Mouse (Mus musculus) fat pad, adult 2 months (tissue): Measurements from ENCODE around the gene Carmil3.

ENCODE experiments used
- DNase-seq: peaks from one replicate; pipeline ENCODE4 v3.0.0-alpha.2; 2011; ENCODE audit warnings: low read depth, low spot score; ENCODE audit errors: extremely low read depth

Gene Carmil3

DNA sequence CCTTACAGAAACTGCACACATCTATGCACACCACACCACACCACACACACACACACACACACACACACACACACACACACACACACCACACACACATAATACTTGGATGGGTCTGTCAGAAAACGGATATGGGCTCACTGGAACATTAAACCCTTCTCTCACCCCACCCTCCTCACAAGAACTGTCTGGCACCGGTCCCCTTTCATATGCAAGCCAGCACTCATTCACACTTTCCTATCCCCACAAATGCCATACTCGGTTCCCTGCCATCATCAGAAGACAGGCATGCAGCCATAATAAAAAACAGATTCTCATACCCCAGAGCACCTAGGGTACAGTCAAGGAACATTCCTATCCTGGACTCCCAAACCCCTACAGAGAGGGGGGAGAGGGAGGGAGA, 1.7 kb downstream of the Carmil3 start:
- DNase-seq = no peak

DNA sequence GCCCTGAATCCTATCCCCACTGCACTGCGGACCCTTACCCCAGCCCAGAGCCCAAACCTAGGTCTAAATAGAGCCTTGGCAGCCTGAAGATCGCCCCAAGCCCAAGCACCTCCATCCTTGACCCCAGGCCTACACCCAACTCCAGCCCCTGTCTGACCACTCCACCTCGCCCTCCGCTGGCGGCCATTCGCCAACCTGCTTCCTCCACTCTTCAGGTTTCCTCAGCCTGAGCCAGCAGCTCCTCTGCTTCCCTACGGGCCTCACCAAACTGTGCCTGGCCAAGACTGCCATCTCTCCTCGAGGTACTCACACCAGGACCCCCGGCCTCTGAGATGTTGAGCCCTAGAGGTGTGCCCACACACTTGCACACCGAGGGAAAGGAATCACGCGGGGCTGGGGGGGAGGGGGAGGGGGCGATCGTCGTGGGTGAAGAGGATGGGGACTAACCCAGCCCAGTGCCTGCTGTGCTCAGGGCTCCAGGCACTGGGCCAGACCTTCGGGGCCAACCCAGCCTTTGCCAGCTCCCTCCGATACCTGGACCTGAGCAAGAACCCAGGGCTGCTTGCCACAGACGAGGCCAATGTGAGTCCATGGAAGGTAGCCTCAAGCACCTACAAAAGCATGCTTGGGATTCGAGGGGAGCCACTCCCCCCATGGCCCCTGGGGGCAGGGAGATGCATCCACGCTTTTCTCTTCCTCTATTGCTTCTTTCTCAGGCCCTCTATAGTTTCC, 5.2 kb downstream of the Carmil3 start:
- no peak for DNase-seq

DNA sequence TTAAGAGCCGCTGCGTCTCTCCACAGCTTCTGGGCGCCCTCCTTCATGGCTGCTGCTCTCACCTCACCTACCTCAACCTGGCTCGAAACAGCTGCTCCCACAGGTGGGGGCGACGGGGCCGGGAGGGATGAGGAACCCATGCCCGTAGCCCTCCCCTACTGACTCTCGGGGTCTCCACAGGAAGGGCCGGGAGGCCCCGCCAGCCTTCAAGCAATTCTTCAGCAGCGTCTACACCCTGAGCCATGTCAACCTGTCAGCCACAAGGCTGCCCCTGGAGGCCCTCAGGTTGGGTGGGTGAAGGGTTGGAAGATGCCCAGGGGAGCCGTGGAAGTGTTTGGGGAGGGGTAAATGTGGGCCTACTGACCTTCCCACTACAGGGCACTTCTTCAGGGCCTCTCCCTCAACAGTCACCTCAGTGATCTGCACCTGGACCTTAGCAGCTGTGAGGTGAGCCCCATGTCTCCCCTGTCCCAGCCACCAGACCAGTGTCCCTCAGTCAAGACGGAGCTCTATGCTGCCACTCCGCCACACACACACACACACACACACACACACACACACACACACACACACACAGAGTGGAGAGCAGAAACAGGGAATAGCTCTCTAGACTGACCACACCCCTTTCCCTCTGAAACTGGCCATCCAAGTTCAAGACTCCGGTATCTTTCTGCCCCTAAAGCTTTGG, 6.5 kb downstream of the Carmil3 start:
- no peak for DNase-seq

DNA sequence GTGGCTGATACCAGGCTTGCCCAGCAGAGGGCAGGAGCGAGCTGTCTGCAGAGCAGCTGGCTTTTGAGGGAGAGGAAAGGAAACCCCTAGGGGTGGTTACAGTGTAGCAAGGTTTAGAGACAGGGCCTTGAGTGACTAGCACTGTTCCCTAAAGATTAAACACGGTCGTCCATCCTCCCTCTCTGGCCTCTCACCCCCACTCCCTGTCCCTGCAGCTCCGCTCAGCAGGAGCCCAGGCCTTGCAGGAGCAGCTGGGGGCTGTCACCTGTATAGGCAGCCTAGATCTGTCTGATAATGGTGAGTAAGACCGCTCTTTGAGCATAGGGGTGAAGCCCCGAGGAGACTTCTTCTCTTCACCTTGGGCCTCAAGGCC, 7.0 kb downstream of the Carmil3 start:
- DNase-seq = no peak

DNA sequence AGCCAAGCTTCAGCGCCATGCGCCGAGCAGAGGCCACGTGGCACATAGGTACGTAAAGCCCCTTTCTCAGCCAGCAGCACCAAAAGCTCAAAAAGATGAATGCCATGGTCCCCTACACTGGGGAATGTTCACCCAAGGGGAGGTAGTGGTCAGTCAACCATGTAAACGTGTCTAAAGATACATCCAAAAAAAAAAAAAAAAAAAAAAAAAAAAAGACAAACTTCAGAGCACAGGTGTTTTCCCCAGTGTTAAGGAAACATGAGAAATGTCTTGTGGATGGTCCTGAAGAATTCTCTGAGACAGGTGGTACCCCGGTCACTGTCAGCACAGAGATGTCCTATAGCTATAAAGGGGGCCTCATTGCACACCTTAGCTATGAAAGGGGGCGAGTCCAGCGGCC, 15.2 kb downstream of the Carmil3 start:
- no peak for DNase-seq

DNA sequence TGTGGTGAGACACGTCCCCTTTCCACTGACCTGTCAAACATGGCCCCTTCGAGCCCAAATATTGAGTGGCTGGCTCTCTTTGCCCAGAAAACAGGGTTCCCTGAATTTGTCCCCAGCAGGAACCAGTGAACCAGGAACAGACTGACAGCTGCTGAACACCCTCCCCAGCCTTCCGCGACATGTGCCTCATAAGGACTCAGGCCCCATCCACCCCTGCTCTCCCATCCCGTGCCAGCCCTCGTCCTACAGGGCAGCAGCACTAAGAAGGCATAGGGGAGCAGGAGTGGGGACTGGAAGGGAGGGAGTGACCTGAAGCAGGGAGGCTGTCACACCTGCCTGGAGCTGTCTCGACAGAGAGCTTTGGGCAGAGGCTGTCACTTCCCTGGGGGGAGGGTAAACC, 17.4 kb downstream of the Carmil3 start:
- no peak for DNase-seq

DNA sequence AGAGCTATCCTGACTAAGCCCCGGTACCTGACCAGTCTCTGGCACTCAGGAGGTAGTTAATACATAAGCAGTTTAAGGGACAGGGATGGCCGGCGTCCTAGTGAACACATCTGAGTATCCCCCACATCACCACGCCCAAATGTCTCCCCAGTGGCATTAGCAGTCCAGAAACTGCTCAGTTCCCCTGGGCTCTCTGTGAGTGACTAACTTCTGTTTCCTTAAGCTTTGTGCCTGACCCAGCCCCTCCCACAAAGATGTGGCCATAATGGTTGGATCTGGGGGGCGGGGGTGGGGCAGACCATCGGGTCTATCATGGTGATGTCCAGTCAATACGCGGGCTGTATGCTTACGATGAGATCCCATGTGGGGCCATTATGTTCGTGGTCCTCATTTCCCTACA, 19.1 kb downstream of the Carmil3 start:
- no peak for DNase-seq

DNA sequence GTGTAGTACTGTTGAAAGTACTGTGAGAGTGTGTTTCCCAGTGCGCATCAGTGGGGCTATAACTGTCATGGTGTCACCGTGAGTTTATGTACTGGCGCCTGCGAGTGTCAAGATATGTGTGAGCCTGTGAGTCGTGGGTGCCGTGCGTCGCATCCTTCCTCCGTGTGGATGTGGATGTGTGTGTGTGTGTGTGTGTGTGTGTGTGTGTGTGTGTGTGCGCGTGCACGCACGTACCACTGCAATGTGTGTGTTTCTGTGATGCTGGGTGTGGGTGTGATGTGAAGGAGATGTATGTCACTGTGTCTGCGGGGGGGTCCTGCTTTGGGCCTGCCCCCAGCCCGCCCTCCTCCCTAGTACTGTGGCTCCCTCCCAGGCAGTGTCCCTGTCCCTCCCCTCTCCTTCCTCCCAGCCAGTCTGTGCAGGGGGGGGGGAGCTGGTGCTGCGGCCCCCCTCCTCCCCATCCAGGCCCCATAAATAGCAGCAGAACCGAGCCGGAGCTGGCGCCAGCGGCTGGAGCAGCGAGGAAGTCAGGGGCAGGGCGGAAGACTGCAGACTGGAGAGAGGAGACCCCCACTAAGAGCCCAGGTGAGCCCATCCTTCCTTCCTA, 19.8 kb downstream of the Carmil3 start, which contains the start of gene Cpne6:
Gene Cpne6, plus strand, starts transcription at position 321 of the 607 bp plus-strand sequence.
- DNase-seq = no peak

DNA sequence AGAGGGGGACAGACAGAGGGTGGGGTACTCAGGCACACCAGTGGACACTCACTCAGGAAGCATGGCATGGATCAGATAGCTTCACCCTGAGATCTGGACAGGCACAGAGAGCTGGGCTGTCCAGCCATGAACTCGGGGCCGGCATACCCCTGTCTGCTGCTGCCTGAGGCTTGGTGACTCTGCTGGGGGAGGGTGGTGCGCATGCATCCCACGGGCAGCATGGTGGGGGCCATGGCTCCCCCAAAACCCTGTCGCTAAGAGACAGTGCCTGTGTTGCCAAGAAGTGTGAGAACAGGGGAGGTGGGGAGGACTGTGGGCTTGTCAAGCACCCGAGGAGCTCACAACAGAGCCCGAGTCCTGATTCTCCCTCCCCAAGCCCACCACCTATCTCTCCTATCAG, 20.6 kb downstream of the Carmil3 start:
- no peak for DNase-seq

DNA sequence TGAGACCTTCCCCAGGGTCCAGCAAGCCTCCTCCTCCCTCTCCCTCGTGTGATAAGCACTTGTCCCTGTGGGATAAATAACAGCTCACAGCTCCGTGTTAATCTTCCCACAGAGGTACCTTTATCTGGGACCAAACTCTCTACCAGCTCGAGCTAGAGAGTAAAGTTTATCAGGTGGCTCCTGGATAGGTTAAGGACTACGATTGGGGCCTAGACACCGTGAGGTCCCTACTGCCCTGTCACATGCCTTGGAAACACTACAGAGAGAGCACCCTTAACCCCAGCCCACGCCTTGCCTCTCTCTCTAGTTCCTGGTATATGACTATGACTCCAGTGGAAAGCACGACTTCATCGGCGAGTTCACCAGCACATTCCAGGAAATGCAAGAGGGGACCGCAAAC, 23.5 kb downstream of the Carmil3 start:
- DNase-seq = no peak

DNA sequence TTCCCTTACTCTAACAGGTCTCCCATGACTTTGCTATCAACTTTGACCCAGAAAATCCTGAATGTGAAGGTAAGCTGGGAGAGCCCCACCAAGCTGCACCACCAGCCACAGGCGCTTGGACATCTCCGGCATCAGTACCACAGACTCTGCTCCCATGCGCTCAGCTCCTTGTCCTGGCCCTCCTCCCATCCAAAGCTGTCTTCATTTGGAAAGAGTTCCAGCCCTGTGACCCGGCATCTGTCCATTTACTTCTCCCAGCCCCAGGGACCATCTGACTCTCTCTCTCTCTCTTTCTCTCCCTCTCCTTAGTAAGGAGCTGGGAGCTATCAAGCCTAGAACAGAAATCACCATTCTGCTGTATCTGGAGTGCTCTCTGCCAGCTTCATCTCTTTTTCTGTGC, 25.4 kb downstream of the Carmil3 start:
- no peak for DNase-seq

DNA sequence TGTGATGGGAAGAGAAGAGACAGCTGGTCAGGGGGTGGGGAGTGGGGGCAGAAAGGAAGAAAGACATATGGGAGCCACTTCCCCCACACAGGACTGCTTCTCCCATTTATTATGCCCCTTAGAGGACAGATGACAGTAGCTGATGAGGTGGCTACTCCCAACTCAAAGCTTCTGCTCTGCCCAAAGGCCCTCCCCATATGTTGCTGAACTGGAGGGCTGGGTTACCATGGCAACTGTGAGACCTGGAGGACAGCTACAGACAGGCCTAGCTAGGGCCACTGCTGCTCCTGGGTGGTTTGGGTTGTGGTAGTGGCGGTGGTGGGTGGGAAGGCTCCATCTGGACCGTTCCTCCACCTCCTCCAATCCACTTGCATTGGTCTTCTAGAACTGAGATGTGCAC, 28.4 kb downstream of the Carmil3 start:
- DNase-seq = no peak

DNA sequence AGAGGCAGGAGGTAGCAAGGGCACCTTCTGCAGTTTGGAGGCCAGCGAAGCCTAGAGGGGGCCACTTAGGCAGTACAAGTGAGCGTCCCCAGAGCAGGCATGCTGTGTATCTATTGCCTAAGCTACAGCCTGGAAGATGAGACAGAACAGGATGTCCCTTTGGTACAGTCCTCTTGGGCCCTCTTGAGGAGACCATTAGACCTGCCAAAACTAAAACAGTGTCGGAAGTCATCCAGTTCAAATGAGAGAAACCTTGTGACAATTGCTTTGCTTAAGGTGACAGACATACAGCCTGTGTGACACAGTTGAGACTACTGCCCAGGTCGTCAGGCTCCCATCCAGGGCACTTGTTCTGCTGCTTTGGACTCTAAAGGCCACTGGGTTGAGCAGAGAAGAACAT, 29.2 kb downstream of the Carmil3 start:
- DNase-seq = no peak

DNA sequence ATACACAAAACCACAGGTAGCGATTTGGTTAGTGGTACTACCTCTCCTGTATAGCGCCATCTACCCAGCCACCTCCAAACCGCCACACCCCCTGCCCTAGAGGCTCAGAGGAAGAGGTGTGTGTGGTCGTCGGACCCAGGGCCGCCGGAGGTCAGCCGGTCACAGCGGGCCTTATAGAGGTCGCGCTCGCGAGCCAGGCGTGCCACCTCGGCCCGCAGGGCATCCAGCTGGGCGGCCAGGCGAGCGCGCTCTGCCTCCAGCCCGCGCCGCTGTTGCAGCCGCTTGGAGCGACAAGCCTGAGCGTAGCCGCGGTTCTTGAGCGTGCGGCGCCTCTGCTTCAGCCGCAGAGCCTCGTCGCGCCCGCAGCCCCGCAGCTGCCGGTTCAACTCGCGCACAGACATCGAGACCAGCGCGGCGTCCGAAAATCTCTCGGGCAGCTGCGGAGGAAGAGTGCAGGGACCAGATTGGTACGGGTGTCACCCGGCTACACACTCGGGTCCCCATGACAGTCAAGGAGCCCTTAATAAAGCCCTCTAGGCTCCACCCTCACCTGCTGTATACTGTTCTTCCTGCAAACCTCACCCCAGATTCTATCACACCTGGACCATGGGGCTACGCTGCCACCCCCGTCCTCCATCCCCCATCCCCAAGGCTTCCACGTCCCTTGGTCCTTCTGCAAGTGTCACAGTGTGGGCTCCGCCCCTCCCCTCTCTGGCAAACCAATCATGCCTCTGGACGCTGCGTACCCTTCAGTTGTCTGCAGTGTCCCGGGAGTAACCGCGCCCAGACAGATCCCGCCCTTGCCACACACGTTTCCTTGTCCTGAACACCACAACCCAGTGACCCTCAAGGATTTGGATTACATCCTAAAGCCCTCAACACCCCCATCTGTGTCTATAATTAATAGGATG, 30.3 kb downstream of the Carmil3 start:
- no peak for DNase-seq

DNA sequence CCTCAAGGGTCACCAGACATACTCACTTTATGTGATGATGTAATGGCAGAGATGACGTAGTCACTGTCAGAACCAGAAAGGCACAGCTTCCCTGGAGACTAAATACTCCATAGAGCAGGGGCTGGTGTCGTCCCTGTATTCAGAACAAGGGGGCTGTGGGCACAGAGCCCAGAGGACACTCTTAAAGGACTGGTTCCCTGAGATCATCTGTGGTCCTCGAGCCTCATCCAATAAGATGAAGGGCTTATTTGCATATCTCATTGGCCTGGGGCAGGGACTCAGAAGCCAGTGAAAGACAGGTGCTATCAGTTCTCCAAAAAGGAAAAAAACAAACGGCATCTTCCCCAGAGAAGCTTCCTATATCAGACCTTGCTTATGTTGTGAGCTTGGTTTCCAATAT, 33.6 kb downstream of the Carmil3 start:
- DNase-seq = no peak

DNA sequence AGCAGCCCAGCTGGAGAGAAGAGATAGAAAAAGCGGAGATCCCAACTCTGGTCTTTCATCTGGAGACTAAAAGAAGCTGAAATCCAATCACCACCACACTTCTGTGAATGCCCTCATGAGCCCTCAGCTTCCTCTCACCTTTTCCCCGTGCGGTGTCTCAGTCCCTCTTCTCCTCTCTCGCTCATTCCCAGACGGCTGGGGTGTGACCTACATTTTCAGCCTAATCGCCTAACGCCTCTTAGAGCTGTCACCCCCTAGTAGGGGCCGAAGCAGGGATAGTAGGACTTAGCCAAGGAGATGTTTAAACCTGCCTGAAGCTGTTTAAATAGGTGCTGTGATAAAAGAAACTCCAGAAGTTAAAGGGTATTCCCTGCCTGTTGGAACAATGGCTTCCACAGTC, 34.3 kb downstream of the Carmil3 start, which contains the start of gene Nrl:
Gene Nrl, minus strand, starts transcription at position 197 of the 400 bp plus-strand sequence.
- no peak for DNase-seq

DNA sequence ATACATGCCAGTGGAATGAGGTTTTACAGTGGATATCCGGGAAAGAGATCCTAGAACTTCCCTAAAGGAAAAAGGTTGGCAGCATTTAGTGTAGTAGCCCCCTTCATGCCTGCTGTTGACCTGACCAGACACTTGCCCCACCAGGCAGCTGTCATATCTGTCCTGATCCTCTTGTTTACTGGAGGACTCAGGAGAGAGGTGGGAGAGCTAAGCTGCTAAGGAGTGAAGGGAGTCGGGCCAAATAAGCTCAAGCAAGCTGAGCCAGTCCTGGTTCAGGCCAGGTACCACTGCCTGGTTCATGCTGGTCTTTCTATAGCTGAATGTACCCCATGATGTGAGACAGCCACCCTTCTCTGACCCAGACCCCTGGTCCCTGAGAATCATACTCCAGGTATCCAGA, 36.2 kb downstream of the Carmil3 start:
- DNase-seq = no peak

DNA sequence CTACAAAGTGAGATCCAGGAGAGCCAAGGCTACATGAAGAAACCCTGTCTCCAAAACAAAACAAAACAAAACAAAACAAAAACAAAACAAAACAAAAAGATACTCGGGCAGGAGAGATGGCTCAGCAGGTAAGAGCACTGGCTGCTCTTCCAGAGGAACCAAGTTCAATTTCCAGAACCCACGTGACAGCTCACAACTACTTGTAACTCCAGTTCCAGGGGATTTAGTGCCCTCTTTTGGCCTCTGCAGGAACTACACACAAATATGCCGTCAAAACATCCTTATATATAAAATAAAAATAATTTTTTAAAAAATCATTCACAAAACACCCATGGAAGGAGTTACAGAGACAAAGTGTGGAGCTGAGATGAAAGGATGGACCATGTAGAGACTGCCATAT, 37.5 kb downstream of the Carmil3 start:
- DNase-seq = peak; percentile 7

DNA sequence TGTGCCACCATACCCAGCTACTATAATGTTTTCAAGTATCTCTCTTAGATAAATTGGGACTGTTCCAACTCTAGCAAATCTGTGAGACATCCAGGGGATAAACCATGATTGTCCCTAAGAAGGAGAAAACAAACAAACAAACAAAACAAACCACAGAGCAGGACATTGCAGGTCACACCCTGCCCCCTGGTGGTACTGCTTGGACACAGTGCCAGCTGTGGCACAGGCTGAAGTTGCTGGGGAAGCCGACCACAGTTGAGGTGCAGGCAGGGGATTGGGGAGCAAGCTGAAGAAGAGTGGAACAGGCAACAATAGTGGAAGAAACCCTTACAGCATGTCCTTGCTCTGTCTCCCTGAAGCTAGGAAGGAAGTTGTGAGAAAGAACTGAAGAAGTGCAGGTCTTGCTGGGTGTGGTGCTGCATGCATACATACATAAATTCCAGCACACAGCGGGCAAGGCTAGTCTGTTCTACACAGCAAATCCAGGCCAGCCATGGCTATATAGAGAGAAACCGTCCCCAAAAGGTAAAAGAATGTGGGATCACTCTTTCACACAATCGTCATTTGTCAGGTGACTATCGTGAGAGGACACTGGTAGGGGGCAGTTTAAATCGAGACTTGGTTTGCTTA, 45.8 kb downstream of the Carmil3 start:
- no peak for DNase-seq

DNA sequence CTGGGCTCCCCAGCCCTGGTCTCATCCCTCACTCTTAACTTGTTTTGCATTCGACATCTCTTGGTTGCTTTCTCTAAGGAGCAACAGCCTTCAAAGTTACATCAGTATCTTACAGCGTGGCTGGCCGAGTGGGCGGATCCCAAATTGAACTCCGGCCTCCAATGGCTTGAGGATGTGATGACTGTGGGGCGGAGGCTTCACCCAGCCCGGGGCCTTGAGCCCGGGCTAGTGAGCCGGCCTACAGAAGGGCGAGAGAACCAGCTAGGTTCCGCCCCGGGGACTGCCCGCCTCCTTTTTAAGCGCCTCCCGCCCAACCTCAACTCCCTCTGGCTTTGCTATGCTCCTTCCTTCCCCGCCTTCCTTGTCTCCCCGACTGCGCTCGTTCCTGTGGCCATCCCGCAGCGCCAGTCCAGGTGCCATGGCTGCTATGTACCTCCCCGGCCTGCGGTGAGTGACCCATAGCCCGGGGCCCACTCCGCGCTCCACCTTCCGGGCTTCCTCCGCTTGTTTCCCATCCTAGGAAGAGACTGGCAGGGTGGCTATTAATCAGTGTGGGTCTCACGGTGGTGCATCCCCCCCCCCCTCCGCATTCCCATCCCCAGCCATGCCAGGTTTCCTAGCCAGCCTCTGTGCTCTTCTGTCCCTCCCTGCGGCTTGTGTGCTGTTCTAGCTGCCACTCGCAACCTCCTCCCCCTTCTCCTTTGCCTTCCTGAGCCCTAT, 49.8 kb downstream of the Carmil3 start, which contains the start of gene Pck2:
Gene Pck2, plus strand, starts transcription at position 200 of the 720 bp plus-strand sequence.
- no peak for DNase-seq
